Mouse (Mus musculus): ENCODE data around the gene Dek. TPM values are rescaled to one million over a fixed set of nuclear protein-coding genes. Genes with fewer than 3 reads are reported as not detected.
A peak's percentile ranks its signal among the peaks of the same experiment; 100 is the strongest.

Dek gene
- polyA plus RNA-seq, 1 experiment from 2014 or later: 358 TPM

GRCm38 (mm10) chr13:47134836-47135235 lies 28.8 kb upstream of the Dek start:
- H3K4me1 ChIP-seq (replicated peaks): no peaks in the 10 kb centered on the region
- H3K27me3 ChIP-seq: no peaks in the 10 kb centered on the region; the same call in 1 of the 2 replicates
- no peak overlapping the region for H3K4me2 ChIP-seq
- no peak for ATAC-seq (ENCODE audit: insufficient number of reproducible peaks, insufficient read depth, low FRiP score, low TSS enrichment, low read depth)
- no peak overlapping the region for H3K9ac ChIP-seq (replicated peaks)
- H3K36me3 ChIP-seq: no peaks in the 10 kb centered on the region
- H3K9me3 ChIP-seq: peaks cover 14% of the 10 kb centered on the region
- no peak overlapping the region for H3K4me3 ChIP-seq (replicated peaks)
- WGBS: 93% methylated on average over 7 of the region's 7 CpGs
- H3K27ac ChIP-seq: no peak overlapping the region

DNA sequence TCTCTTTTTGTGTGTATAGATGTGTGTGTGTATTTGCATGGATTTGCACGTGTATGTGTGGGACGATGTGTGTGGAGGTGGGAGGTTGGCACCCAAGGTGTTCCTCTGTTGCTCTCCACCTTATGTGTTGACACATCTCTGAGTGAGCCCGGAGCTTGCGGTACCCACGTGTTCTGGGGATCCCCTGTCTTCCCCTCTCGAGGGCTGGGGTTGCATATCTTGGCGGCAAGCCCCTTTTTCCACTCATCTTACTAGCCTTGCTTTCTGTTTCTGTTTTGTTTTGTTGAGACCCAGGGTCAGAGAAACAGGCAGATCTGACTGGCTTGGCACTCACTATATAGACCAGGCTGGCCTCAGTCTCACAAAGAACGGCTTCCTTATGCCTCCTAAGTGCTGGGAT lies 27.1 kb upstream of the Dek start:
- no peak overlapping the region for H3K27ac ChIP-seq
- H3K27me3 ChIP-seq: no peaks in the 10 kb centered on the region; the same call in 1 of the 2 replicates
- 83% methylated on average over 8 of the region's 8 CpGs for WGBS
- no peak overlapping the region for H3K9ac ChIP-seq (replicated peaks)
- H3K36me3 ChIP-seq: no peaks in the 10 kb centered on the region
- no peak overlapping the region for H3K4me2 ChIP-seq
- H3K4me3 ChIP-seq (replicated peaks): no peak overlapping the region
- no peaks in the 10 kb centered on the region for H3K4me1 ChIP-seq (replicated peaks)
- no peaks in the 10 kb centered on the region for H3K9me3 ChIP-seq
- no peak for ATAC-seq (ENCODE audit: insufficient number of reproducible peaks, insufficient read depth, low FRiP score, low TSS enrichment, low read depth)

GRCm38 (mm10) chr13:47129090-47129489 lies 23.1 kb upstream of the Dek start:
- H3K4me2 ChIP-seq: no peak overlapping the region
- no peaks in the 10 kb centered on the region for H3K9me3 ChIP-seq
- no peak for ATAC-seq (ENCODE audit: insufficient number of reproducible peaks, insufficient read depth, low FRiP score, low TSS enrichment, low read depth)
- no peak overlapping the region for H3K27ac ChIP-seq
- H3K4me3 ChIP-seq (replicated peaks): no peak overlapping the region
- H3K9ac ChIP-seq (replicated peaks): no peak overlapping the region
- H3K4me1 ChIP-seq (replicated peaks): peaks cover 6% of the 10 kb centered on the region; the same call in 1 of the 2 replicates
- H3K36me3 ChIP-seq: no peaks in the 10 kb centered on the region
- H3K27me3 ChIP-seq: no peaks in the 10 kb centered on the region; the same call in 1 of the 2 replicates
- 66% methylated on average over 4 of the region's 4 CpGs for WGBS

DNA sequence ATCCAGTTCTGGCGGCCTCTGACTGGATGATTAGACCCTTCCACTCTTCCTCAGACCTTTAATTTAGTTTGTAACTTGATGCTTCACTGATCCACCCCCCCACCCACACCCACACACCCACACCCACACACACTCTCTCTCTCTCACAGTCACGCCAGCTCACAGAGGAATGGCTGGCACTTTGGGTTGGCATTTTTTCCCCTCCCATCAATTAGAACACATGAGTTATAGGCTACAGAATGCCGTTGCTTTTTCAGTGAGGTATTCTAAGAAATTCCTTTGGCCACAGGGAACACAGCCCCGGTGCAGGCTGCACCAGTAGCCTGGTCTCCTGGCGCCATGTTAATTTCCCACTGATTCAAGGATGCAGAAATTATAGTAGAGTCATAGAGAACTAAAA lies 19.6 kb upstream of the Dek start:
- H3K4me1 ChIP-seq (replicated peaks): peaks cover 14% of the 10 kb centered on the region
- 60% methylated on average over 5 of the region's 5 CpGs for WGBS
- H3K4me2 ChIP-seq: no peak overlapping the region
- H3K36me3 ChIP-seq: no peaks in the 10 kb centered on the region
- no peak overlapping the region for H3K4me3 ChIP-seq (replicated peaks)
- no peak for ATAC-seq (ENCODE audit: insufficient number of reproducible peaks, insufficient read depth, low FRiP score, low TSS enrichment, low read depth)
- peaks cover 27% of the 10 kb centered on the region for H3K27me3 ChIP-seq
- H3K9ac ChIP-seq (replicated peaks): no peak overlapping the region
- no peak overlapping the region for H3K27ac ChIP-seq
- no peaks in the 10 kb centered on the region for H3K9me3 ChIP-seq

GRCm38 (mm10) chr13:47124986-47125385 lies 19.0 kb upstream of the Dek start:
- 83% methylated on average over 6 of the region's 6 CpGs for WGBS
- Histone ChIP-seq H3K4me1 (replicated peaks) (peaks cover 14% of the 10 kb centered on the region), H3K9ac (replicated peaks) (no peak overlapping the region), H3K36me3 (no peaks in the 10 kb centered on the region), H3K27me3 (peaks cover 27% of the 10 kb centered on the region), H3K27ac (no peak overlapping the region), H3K4me2 (no peak overlapping the region), H3K9me3 (no peaks in the 10 kb centered on the region), H3K4me3 (replicated peaks) (no peak overlapping the region)
- no peak for ATAC-seq (ENCODE audit: insufficient number of reproducible peaks, insufficient read depth, low FRiP score, low TSS enrichment, low read depth)

DNA sequence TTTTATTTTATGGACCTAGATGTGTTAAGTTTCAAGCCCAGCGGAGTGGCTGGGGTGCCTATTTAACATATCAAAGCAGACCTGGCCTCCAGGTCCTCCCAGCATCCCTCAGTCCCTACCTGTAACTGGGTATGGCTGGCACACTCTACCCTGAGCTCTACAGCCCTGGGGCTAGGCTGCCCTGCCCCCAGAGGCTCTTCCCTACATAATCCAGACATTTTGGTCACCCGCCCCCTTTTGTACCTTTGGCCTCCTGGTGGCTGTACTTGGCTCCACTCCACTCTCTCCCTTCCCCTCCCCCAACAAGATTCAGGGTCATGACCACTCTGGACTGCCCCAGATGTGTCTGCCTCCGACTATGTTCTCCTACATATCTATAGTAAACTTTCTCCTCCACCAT lies 18.4 kb upstream of the Dek start:
- Histone ChIP-seq H3K27me3 (peaks cover 27% of the 10 kb centered on the region), H3K36me3 (no peaks in the 10 kb centered on the region), H3K9me3 (no peaks in the 10 kb centered on the region), H3K4me1 (replicated peaks) (peaks cover 14% of the 10 kb centered on the region), H3K27ac (no peak overlapping the region), H3K4me3 (replicated peaks) (no peak overlapping the region), H3K4me2 (no peak overlapping the region), H3K9ac (replicated peaks) (no peak overlapping the region)
- no peak for ATAC-seq (ENCODE audit: insufficient number of reproducible peaks, insufficient read depth, low FRiP score, low TSS enrichment, low read depth)
- WGBS: 36% methylated on average over 3 of the region's 3 CpGs

DNA sequence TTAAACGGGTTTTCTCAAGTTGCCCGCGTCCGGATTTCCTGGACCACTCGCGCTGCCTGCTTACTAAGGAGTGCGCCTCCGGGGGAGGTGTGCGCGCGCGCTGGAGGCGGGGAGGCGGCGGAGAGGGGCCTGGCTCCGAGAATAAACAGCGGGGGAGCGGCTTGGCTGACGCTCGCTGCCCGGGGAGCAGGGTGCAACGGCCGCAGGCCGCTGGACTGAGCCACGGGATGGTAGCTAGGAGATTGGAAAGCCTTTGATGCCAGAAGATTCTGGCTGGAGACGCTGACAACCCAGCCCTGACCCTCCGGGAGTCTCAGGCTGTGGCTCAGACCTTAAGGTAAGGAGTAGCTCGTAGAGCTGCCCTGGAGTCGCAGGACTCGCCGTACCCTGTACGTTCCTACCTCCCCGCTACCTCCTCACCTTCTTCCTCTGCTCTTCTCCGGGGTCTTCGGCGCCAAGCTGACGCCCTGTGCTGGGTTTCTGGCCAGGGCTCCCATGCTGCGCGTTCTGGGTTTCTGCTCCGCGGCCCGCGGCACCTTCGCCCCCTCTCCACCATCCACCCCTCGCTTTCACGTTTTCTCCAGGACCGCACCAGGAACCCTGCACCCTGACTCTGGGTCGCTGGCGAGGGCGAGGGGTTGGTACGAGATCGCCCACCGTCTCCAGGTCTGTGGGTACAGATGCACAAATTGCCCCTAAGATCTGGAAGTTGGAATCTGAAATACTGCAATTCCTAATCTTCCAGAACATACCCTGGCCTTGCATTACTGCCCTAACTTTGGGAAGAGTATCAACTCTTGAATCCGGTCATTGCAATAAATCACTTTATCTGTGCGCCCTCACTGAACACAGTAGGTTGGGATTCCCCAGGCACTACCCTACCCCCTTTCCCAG lies 16.8 kb upstream of the Dek start, which contains the start of gene Rnf144b:
Gene Rnf144b (plus strand): TSS at position 120 of the 894 bp plus-strand sequence.
- Histone ChIP-seq H3K27me3 (peaks cover 27% of the 10 kb centered on the region), H3K4me2 (peak within 1 kb of the TSS; percentile 94), H3K9me3 (no peaks in the 10 kb centered on the region), H3K9ac (replicated peaks) (peak within 1 kb of the TSS; percentile 66), H3K27ac (peak within 1 kb of the TSS; percentile 12; the same call in 1 of the 2 replicates), H3K4me3 (replicated peaks) (peak within 1 kb of the TSS; percentile 62), H3K4me1 (replicated peaks) (peaks cover 14% of the 10 kb centered on the region), H3K36me3 (no peaks in the 10 kb centered on the region)
- WGBS: under 1% methylated on average over 55 of the region's 55 CpGs
- ATAC-seq (ENCODE audit: insufficient number of reproducible peaks, insufficient read depth, low FRiP score, low TSS enrichment, low read depth): peak; percentile 26; the same call in 1 of the 2 replicates

DNA sequence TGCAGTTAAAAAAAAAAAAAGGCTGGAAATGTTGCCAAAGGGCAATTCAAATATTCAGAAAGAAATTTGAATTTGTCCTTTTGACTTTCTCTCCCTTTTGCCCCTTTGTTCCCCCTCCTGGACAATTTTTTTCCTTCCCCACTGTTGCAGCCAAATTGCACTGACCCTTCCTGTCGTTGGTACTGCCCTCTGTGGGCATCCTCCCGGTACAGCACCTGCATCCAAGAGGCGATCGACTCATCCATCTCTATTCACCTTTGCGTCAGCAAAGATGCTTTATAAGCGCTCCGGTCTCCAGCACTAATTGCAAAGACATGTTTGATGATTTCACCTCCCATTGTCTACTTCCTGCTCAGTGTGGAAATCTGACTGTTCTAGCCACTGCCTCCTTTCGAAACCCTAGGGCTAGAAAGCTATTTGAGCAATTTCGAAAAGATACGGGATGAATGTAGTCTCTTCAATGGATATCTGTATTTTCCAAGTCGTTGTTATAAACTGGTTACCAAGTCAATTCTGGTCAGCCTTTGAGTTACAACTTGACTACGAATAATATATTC lies 15.4 kb upstream of the Dek start:
- Histone ChIP-seq H3K27me3 (peaks cover 27% of the 10 kb centered on the region), H3K4me1 (replicated peaks) (peaks cover 14% of the 10 kb centered on the region), H3K9me3 (no peaks in the 10 kb centered on the region), H3K27ac (no peak overlapping the region), H3K36me3 (no peaks in the 10 kb centered on the region), H3K4me2 (peak overlapping the region; percentile 94; the same call in 1 of the 2 replicates), H3K4me3 (replicated peaks) (no peak overlapping the region), H3K9ac (replicated peaks) (no peak overlapping the region)
- WGBS: 44% methylated on average over 12 of the region's 12 CpGs
- no peak for ATAC-seq (ENCODE audit: insufficient number of reproducible peaks, insufficient read depth, low FRiP score, low TSS enrichment, low read depth)

GRCm38 (mm10) chr13:47116000-47116399 lies 10.0 kb upstream of the Dek start:
- H3K4me2 ChIP-seq: no peak overlapping the region
- no peaks in the 10 kb centered on the region for H3K27me3 ChIP-seq
- H3K4me1 ChIP-seq (replicated peaks): no peaks in the 10 kb centered on the region
- no peak overlapping the region for H3K27ac ChIP-seq
- H3K9me3 ChIP-seq: no peaks in the 10 kb centered on the region
- WGBS: 83% methylated on average over 3 of the region's 3 CpGs
- H3K36me3 ChIP-seq: no peaks in the 10 kb centered on the region
- H3K9ac ChIP-seq (replicated peaks): no peak overlapping the region
- no peak overlapping the region for H3K4me3 ChIP-seq (replicated peaks)
- ATAC-seq (ENCODE audit: insufficient number of reproducible peaks, insufficient read depth, low FRiP score, low TSS enrichment, low read depth): no peak

GRCm38 (mm10) chr13:47112924-47113323 lies 6.9 kb upstream of the Dek start:
- Histone ChIP-seq H3K27ac (no peak overlapping the region), H3K4me2 (no peak overlapping the region), H3K36me3 (no peaks in the 10 kb centered on the region), H3K9ac (replicated peaks) (no peak overlapping the region), H3K27me3 (no peaks in the 10 kb centered on the region), H3K9me3 (no peaks in the 10 kb centered on the region), H3K4me3 (replicated peaks) (no peak overlapping the region), H3K4me1 (replicated peaks) (no peaks in the 10 kb centered on the region)
- WGBS: 57% methylated on average over 3 of the region's 3 CpGs
- ATAC-seq (ENCODE audit: insufficient number of reproducible peaks, insufficient read depth, low FRiP score, low TSS enrichment, low read depth): no peak

DNA sequence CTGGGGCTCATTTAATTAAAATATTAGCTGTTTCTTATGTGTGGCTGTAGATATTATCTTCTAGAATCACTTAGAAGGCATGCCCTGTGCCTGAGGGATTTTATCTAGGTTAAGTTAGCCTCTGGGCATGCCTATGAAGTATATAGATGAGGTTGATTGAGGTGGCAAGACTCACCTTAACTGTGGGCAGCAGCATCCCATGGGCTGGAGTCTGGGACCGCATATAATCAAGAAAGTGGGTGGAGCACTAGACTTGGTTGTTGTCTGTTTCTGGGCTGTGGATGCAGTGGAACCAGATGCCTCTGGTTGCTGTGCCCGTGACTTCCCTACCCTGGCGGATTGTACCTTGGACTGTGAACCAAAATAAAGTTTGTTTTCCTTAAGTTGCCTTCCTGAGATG lies 6.1 kb upstream of the Dek start:
- no peaks in the 10 kb centered on the region for H3K27me3 ChIP-seq
- no peak overlapping the region for H3K4me2 ChIP-seq
- H3K9ac ChIP-seq (replicated peaks): no peak overlapping the region
- H3K36me3 ChIP-seq: no peaks in the 10 kb centered on the region
- WGBS: 83% methylated on average over 3 of the region's 3 CpGs
- H3K27ac ChIP-seq: no peak overlapping the region
- H3K4me1 ChIP-seq (replicated peaks): peaks cover 5% of the 10 kb centered on the region
- ATAC-seq (ENCODE audit: insufficient number of reproducible peaks, insufficient read depth, low FRiP score, low TSS enrichment, low read depth): no peak
- no peak overlapping the region for H3K4me3 ChIP-seq (replicated peaks)
- H3K9me3 ChIP-seq: no peaks in the 10 kb centered on the region

Measured in limb, embryonic 12.5 days (tissue).